Mouse (Mus musculus) lung, postnatal 14 days (tissue): ENCODE results near the gene Lbx2.
A peak's percentile ranks its signal among the peaks of the same experiment; 100 is the strongest.

Experiments
- DNase-seq: peaks from one replicate; pipeline ENCODE4 v3.0.0; 2021

Gene Lbx2

GRCm38 (mm10) chr6:83136291-83136880 lies 50.2 kb downstream of the Lbx2 start:
- no peak for DNase-seq

DNA sequence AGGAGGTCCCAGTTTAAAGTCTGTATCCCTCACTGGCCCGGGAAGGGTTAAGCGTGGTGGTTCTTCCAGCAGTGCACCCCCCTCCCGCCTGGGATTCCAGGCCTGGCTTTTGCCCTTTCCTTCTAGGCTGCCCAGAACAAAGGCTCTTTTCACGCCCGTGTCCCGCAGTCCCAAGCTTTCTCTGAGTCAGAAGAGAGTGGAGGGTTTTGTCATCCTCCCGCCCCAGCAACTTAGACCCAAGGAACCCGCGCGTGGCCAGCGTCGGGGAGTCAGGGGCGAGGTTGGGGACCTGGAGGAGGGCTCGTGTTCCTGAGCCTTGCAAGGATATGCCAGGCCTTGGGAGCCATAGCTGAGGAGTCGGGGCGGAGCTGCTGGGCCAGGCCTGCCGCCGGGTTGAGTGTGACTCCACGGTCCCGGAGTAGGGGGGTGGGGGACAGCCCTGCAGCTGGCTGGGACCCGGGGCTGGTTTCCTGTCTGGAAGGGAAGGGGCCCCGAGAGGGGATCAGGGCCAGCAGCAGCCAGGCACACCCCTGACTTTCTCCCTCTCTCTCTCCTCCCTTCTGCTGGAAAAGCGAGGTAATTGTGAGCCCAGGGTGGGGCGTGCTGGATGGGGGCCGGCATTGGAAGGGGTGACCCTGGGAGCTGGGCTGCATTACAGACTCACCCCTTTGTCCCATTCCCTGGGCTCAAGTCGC lies 50.9 kb downstream of the Lbx2 start:
- peak; percentile 68 for DNase-seq

GRCm38 (mm10) chr6:83137576-83137950 lies 51.4 kb downstream of the Lbx2 start:
- peak; percentile 89 for DNase-seq
